Mouse (Mus musculus): ENCODE data around the gene Gramd1b.

- TF ChIP-seq CTCF (IDR thresholded peaks at IDR 0.05; ENCODE audit: low read depth) (no peak), EP300 (IDR thresholded peaks at IDR 0.05; ENCODE audit: low read depth) (no peak)
These were observed 210.8 kb downstream of the Gramd1b start for GRCm38 (mm10) chr9:40320405-40320804.
